Mouse (Mus musculus): ENCODE data around the gene Nos1ap. TPM values are rescaled to one million over a fixed set of nuclear protein-coding genes. Genes with fewer than 3 reads are reported as not detected.

Gene Nos1ap
- total RNA-seq, 1 experiment from 2014 or later = 3.3 TPM

DNA sequence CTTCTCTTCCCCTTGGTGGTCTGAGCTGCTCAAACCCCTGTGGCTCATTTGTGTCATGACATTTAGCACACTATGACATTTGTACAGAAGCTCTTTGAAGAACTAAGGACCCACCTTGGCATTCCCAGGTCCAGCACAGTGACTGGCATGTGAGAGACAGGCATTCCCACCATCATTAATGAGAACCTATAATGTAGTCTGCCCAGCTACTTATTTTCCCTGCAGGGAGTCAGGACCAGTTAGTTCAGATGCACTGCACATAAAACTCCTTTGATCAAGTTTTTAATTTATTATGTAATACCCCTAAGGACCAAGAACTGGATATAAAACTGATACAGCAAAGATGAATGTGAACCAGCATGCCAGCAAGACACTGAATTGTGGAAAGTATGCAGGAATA is 238.6 kb downstream of the Nos1ap start:
- no peak for ATAC-seq (ENCODE audit: extremely low read depth, insufficient number of reproducible peaks, low FRiP score, poor library complexity, severe bottlenecking)

DNA sequence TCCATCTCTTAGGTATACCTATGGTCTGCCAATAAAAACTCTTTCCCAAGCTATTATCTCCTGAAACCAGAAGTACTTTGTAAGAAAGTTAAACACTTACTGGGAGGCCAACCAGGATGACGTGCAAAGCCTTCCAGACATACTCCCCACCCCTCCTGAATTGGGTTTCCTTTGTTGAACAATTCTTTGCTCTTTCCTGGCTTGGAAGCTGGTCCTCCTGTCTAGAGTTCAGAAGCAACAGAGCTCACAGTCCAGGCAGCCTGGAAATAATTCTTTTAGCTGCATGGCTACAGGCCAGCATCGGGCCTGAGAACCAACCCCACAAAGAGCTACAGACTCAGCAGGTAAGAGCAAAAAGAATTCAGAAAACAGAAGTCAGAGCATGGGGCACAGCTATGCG is 243.4 kb downstream of the Nos1ap start:
- ATAC-seq (ENCODE audit: extremely low read depth, insufficient number of reproducible peaks, low FRiP score, poor library complexity, severe bottlenecking) = no peak

DNA sequence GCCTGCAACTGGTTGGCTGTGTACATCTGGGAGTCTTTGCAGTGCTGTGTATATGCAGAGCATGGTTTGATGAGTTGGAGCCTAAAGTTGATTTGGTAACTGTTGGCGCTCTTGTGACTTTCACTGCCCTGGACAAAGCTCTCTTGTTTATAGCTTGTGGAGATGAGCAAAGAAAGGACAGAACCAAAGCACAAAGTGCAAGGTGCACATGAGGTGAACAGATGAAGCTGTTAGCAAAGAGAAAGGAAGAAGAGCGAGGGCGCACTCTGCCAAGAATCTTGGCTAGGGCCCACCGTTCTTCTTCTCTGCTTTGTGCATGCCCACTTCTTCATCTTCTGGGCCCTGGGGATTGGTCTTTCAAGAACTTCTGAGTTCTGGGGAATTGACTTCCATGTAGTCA is 245.8 kb downstream of the Nos1ap start:
- ATAC-seq (ENCODE audit: extremely low read depth, insufficient number of reproducible peaks, low FRiP score, poor library complexity, severe bottlenecking) = no peak

- ATAC-seq (ENCODE audit: extremely low read depth, insufficient number of reproducible peaks, low FRiP score, poor library complexity, severe bottlenecking) = no peak
These were observed 246.6 kb downstream of the Nos1ap start for GRCm38 (mm10) chr1:170343081-170343480.

- ATAC-seq (ENCODE audit: extremely low read depth, insufficient number of reproducible peaks, low FRiP score, poor library complexity, severe bottlenecking) = no peak
These were observed 249.7 kb downstream of the Nos1ap start for GRCm38 (mm10) chr1:170339943-170340342.

- ATAC-seq (ENCODE audit: extremely low read depth, insufficient number of reproducible peaks, low FRiP score, poor library complexity, severe bottlenecking) = no peak
These were observed 256.9 kb downstream of the Nos1ap start for GRCm38 (mm10) chr1:170332775-170333174.

DNA sequence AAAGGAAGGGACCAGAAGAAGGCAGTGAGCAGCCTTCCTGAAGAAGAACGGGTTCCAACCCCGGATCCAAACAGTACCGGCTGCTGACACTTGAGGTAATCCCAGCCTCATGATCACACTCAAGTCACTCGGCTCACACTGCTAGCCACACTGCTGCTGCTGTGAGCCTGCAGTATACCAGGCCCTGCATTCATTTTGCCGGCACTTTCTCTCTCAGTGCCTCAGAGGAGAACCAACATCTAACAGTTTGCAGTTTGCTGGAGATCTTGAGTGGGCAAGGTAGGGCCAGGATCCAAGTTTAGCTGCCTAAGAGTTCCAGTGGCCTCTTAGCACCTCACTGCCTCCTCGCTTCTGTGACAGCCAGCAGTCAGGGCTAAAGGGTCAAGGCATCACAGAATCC is 257.7 kb downstream of the Nos1ap start:
- ATAC-seq (ENCODE audit: extremely low read depth, insufficient number of reproducible peaks, low FRiP score, poor library complexity, severe bottlenecking) = no peak

DNA sequence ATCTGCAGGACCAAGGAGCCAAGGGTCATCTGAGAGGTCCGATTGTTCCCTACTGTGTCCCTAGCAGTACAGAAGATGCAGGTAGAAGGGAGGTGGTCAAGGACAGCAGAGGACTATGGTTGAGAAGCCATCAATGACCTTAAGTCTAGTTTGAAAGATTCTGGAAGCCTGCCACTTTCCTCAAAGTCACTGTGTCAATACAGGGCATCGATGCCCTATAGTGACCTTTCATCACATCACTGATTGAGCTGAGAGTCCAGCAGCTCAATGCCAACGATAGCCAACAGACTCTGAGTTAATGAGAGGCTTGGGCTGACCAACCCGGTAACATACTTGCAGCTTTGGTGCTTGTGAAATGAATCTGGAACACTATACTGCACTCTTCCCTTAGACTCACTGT is 264.4 kb downstream of the Nos1ap start:
- no peak for ATAC-seq (ENCODE audit: extremely low read depth, insufficient number of reproducible peaks, low FRiP score, poor library complexity, severe bottlenecking)

- ATAC-seq (ENCODE audit: extremely low read depth, insufficient number of reproducible peaks, low FRiP score, poor library complexity, severe bottlenecking) = no peak
These were observed 265.3 kb downstream of the Nos1ap start for GRCm38 (mm10) chr1:170324312-170324711.

- no peak for ATAC-seq (ENCODE audit: extremely low read depth, insufficient number of reproducible peaks, low FRiP score, poor library complexity, severe bottlenecking)
These were observed 266.7 kb downstream of the Nos1ap start for GRCm38 (mm10) chr1:170323001-170323400.

DNA sequence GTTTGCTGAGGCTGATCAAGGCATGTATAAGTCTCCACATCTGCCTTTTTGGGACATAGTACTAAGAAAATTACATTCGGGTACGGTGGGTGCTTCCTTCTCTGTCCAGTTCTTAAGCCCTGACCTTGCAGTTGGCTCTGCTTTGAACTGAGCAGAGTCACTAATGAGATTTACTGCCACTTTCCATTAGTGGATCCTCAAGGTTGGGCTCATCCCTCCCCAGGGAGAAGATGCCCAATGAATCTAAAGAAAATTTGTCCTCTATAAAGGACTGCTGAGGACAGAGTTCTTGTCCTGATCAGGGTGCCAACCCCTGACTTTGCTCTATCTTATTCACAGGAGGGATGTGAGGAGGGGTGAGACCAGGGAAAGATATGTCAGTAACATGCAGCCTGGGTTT is 267.6 kb downstream of the Nos1ap start:
- no peak for ATAC-seq (ENCODE audit: extremely low read depth, insufficient number of reproducible peaks, low FRiP score, poor library complexity, severe bottlenecking)

- ATAC-seq (ENCODE audit: extremely low read depth, insufficient number of reproducible peaks, low FRiP score, poor library complexity, severe bottlenecking) = no peak
These were observed 278.2 kb downstream of the Nos1ap start for GRCm38 (mm10) chr1:170311431-170311830.

DNA sequence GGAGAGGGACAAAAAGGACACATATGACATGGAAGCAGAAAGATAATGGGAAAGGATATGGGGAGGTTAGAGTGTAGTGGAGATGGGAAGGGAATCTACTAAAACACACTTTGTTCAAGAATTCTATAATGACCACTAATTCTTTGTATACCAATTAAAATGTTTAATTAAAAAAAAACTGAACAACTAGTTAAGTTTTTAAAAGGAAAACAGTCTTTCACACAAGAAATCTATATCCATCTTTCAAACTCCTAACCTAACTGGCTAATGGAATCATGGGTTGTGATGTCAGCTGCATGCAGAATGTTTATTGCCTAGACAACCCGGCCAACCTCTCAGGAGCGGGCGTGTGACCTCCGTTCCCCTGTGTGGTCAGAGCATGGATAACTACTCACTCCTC is 281.2 kb downstream of the Nos1ap start, which contains the start of gene Spata46:
Gene Spata46 (plus strand): TSS at position 301 of the 400 bp plus-strand sequence.
- no peak for ATAC-seq (ENCODE audit: extremely low read depth, insufficient number of reproducible peaks, low FRiP score, poor library complexity, severe bottlenecking)

- no peak for ATAC-seq (ENCODE audit: extremely low read depth, insufficient number of reproducible peaks, low FRiP score, poor library complexity, severe bottlenecking)
These were observed 283.4 kb downstream of the Nos1ap start, which contains the start of gene Gm7694 for GRCm38 (mm10) chr1:170306232-170306631. Gene Gm7694 (minus strand): TSS chr1:170306332.

DNA sequence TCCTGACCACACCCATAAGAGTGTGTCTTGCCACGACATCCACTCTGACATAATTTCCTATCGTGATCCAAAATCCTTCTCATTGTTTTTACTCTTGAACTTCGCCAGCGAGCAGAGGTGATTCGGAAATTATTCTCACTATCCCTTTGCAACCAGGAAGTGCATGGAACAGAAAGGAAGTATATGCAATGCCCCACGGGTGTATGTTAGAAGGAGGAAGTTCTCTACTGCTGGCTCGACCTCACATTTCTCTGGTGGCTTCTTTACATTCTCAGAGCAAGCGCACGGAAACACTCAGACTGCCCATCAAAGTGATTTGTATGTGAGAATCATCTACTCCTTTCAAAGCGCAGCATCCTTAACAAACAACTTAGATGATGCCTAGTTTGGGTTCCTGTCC is 284.7 kb downstream of the Nos1ap start:
- no peak; the same call in 1 of the 2 replicates for ATAC-seq (ENCODE audit: extremely low read depth, insufficient number of reproducible peaks, low FRiP score, poor library complexity, severe bottlenecking)

DNA sequence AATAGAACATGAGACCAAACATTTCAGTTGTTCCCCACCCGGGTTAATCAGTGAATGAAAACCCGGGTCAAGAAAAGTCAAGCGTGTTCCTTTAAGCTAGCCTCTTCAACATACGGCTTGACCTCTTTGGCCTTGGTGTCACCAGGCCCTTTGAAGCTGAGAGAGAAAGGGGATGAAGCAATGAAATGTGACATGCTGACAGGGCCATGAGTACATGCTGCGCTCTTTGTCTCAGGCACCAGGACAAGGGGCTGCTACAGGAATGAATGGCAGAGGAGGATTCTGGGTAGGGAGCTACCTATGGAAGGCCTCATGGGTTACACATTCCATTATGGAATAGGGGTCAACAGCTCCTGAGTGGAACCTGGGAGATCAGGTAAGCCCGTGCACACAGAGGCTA is 286.6 kb downstream of the Nos1ap start:
- no peak for ATAC-seq (ENCODE audit: extremely low read depth, insufficient number of reproducible peaks, low FRiP score, poor library complexity, severe bottlenecking)

GRCm38 (mm10) chr1:170302456-170302855 is 287.2 kb downstream of the Nos1ap start:
- ATAC-seq (ENCODE audit: extremely low read depth, insufficient number of reproducible peaks, low FRiP score, poor library complexity, severe bottlenecking) = no peak

DNA sequence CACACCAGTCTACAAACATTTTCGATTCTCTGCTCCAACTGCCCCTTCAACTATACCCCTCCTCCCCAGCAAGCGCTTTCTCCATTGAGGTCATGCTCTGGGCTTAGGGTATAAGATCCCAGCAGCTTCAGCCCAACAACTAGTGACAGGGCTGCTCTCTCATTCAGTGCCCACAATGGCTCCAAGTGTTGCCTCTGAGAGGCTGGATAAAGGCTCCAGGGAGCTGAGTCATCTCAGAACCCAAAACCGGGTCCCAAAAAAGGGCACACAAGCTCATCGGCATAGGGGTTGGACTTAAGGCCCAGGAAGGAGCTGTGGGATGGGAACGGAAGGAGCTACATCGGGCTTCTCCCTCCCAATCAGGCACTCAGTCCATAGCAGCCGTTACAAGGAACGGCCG is 288.0 kb downstream of the Nos1ap start:
- ATAC-seq (ENCODE audit: extremely low read depth, insufficient number of reproducible peaks, low FRiP score, poor library complexity, severe bottlenecking) = no peak

DNA sequence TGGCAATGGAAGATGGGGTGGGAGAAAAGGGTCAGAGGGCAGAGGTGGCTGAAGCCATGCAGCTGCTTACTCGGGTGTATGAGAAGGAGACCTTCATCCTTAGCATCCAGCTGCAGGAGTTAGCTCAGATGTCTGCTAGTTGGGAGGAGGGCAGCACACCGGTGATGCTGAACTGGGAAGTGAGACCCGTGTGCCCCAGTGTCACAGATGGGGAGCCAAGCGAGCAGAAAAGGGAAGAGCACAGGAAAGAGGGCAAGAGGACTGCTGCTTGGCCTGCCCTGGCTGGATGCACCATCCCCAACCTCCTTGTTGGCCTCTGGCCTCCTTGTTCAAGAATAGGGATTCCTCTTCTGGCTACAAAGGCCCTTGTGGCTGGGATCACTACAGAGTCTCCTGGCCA is 290.2 kb downstream of the Nos1ap start:
- ATAC-seq (ENCODE audit: extremely low read depth, insufficient number of reproducible peaks, low FRiP score, poor library complexity, severe bottlenecking) = no peak

DNA sequence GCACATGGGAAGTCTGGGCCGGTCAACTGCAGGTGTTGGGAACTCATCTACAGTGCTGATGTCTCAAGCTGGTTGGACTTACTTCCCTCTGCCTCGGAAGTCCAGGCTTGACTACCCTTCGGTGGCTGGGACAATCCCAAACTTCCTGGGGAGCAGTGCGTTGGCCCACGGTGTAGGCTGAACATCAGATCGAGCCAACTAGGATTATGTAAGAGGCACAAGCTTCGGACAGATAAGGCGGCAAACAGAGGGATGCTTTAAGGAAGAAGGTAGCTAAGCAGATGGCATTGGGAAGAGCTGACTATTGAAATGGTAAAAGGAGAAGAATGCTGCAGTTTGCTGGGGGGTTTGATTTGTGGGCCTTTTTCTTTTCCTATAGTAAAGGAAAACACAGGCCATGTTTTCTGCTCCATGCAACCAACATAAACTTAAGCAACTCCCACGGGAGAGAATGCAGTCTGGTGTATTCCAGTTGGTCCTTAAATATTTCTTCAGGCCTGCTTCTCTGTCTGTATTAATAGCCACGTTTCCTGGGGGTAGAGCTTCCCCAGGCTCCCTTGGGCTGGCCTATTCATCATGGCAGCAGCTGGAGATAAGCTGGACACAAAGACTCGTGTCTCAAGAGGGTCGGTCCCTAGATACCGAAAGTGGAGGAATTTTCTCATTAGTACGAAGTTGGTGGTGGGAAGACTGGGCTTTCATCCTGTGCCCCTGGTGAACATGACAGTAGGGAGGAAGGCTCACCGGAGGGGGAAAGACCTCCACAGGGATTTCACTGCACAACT is 294.7 kb downstream of the Nos1ap start:
- no peak for ATAC-seq (ENCODE audit: extremely low read depth, insufficient number of reproducible peaks, low FRiP score, poor library complexity, severe bottlenecking)

DNA sequence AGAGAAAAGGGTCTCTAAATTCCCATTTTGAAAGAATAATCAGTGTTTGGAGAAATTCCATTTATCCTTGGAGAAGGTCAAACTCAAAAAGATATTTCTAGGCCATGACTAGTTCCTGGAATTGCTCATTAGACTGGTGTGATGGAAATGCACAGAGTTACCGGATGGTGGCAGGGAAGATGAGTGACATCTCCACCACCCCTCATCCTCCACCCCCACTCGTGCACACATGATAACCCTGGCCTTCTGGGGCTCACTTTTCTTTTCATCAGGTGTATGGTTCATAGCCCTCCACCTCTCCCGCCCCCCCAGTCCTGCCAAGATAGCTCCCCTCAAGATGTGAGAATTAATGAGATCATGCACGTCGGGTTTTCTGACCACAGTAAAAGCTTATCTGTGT is 296.4 kb downstream of the Nos1ap start:
- ATAC-seq (ENCODE audit: extremely low read depth, insufficient number of reproducible peaks, low FRiP score, poor library complexity, severe bottlenecking) = no peak
